Mouse (Mus musculus): ENCODE measurements around the gene Zfp423.

DNA sequence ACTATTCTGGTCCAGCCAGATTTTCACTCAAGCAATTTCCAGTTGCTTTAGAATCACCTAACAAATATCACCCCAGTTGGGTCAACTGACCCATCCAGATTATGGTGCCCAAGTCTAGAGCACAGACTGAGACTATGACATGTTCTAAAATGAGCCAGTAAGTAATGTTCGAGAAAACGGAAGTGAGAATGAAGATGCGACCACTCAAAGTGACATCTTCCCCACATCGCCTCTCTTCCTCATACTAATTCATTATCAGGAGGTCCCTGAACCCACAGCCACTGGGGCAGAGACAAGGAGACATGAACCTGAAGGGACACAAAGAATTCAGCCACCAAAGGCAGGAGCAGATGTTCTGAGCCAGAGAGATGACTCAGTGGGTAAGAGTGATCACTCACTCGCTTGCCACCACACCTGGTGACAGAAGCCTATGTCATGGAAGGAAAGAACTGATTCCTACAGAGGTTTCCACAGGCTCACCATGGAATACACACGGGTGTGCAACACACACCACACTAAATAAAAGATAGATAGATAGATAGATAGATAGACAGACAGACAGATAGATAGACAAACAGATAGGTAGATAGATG, 24.2 kb downstream of the Zfp423 start:
- TF ChIP-seq CTCF (IDR thresholded peaks at IDR 0.05; ENCODE audit: borderline replicate concordance, control insufficient read depth, extremely low read depth, insufficient read depth, low read length, poor library complexity) (no peak), POLR2A (IDR thresholded peaks at IDR 0.05; ENCODE audit: control insufficient read depth, extremely low read depth, insufficient read depth, low read length, poor library complexity) (no peak)
